Mouse (Mus musculus) heart, embryonic 16.5 days (tissue): ENCODE measurements around the gene Vps39. TPM values are rescaled to one million over a fixed set of nuclear protein-coding genes. Genes with fewer than 3 reads are reported as not detected.

Experiments used
- ATAC-seq: fragments of 200-750 bp; cut with Nextera tagmentation; replicated peaks from 2 replicates; pipeline ENCODE4 v1.8.0; 2017; ENCODE audit warnings: moderate number of reproducible peaks; ENCODE audit not compliant: insufficient read depth, low FRiP score; ENCODE audit errors: extremely low read depth
- H3K27ac ChIP-seq: fragments of 300-500 bp; sonication (generic); 2 replicates; pipeline ENCODE4 v1.5.1; 2014; ENCODE audit warnings: mild to moderate bottlenecking, low read length, control low read depth, moderate library complexity
- H3K27me3 ChIP-seq: fragments of 300-500 bp; sonication (generic); 2 replicates; pipeline ENCODE4 v1.6.1; 2014; ENCODE audit warnings: low read length, mixed read lengths; ENCODE audit not compliant: control insufficient read depth, insufficient read depth
- H3K36me3 ChIP-seq: fragments of 300-500 bp; sonication (generic); 2 replicates; pipeline ENCODE4 v1.6.1; 2014; ENCODE audit not compliant: control insufficient read depth, insufficient read depth
- H3K4me1 ChIP-seq: fragments of 300-500 bp; sonication (generic); 2 replicates; pipeline ENCODE4 v1.6.1; 2014; ENCODE audit warnings: low read length, mixed read lengths; ENCODE audit not compliant: control insufficient read depth, insufficient read depth
- H3K4me2 ChIP-seq: fragments of 300-500 bp; sonication (generic); 2 replicates; pipeline ENCODE4 v1.6.1; 2014; ENCODE audit warnings: low read depth, mild to moderate bottlenecking, control low read depth, low read length
- H3K4me3 ChIP-seq: fragments of 300-500 bp; sonication (generic); 2 replicates; pipeline ENCODE4 v1.5.1; 2014; ENCODE audit warnings: mild to moderate bottlenecking, control low read depth, low read length
- H3K9ac ChIP-seq: fragments of 300-500 bp; sonication (generic); 2 replicates; pipeline ENCODE4 v1.6.1; 2014; ENCODE audit warnings: low read length, control low read depth
- H3K9me3 ChIP-seq: fragments of 300-500 bp; sonication (generic); replicated peaks from 2 replicates; pipeline ENCODE4 v1.6.1; 2016; ENCODE audit warnings: low read length; ENCODE audit not compliant: control insufficient read depth
- WGBS: fragments of 180-500 bp; shearing (Covaris S2); extraction: QIAGEN DNeasy Blood & Tissue Kit; methylation state at CpG from one replicate; pipeline ENCODE4 v1.1.7; 2014; 5-methylcytosine and 5-hydroxymethylcytosine counted together
- polyA plus RNA-seq: library from polyadenylated mRNA; unstranded; fragments of >200 nt; fragmentation: Nextera tagmentation; extraction: Ambion mirVana; gene quantifications from 2 replicates; pipeline ENCODE4 v1.2.1, GENCODE M21; 2015

Gene Vps39
- polyA plus RNA-seq, 1 experiment from 2014 or later = 19.9 TPM

DNA sequence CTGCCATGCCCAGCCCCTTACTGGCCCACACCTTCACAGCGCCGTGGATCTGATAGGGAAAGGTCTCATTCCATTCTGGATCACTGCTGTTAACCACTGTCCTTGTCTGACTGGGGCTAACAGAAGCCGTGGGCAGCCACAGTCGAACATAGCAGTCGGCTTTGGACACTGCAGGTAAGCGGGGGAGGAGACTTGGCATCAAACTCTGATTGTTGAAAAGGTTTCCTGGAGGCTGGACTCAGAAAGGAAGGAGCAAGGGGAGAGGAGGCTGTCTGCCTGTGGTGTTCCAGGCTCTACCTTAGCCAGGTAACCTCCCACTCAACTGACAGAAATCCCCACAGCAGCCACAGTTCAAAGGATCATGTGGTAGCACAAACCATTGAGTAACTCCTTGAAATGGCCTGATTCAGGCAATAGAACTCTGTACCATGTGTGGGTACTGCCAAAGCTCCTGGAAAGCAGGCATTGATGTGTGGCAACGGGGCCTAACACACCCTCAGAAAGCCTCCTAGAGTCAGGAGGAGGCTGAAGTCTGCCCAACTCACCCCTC, 40.6 kb downstream of the Vps39 start:
- Histone ChIP-seq H3K36me3 (peaks cover 8% of the 10 kb centered on the region), H3K4me3 (no peak overlapping the region), H3K9me3 (no peaks in the 10 kb centered on the region), H3K4me1 (no peaks in the 10 kb centered on the region), H3K9ac (no peak overlapping the region), H3K4me2 (no peak overlapping the region), H3K27ac (no peak overlapping the region), H3K27me3 (no peaks in the 10 kb centered on the region)
- WGBS = 78% methylated on average over 7 of the region's 7 CpGs
- no peak for ATAC-seq

DNA sequence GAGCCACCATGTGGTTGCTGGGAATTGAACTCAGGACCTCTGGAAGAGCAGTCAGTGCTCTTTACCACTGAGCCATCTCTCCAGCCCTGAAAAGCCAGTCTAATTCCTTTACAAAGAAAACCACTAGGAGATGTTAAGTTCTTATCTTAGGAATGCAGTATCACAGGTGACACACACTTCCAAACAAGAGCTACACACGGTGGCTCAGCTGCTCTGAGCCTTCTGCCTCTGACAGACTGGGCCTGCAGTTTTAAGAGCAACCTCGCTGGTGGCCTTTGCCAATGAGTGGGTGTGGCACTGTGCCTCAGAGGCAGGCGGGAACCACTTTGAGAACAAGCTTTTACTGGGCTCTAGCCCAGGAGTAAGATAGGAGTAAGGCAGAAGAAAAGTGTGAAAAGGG, 48.8 kb downstream of the Vps39 start:
- Histone ChIP-seq H3K9ac (no peak overlapping the region), H3K4me2 (no peak overlapping the region), H3K36me3 (no peaks in the 10 kb centered on the region), H3K4me3 (no peak overlapping the region), H3K27me3 (no peaks in the 10 kb centered on the region), H3K27ac (no peak overlapping the region), H3K4me1 (0 out of 2 replicates have a peak, but pooled peaks cover 2% of the 10 kb centered on the region), H3K9me3 (peaks cover 2% of the 10 kb centered on the region; the same call in 1 of the 2 replicates)
- 6% methylated on average over 3 of the region's 3 CpGs for WGBS
- ATAC-seq = no peak

DNA sequence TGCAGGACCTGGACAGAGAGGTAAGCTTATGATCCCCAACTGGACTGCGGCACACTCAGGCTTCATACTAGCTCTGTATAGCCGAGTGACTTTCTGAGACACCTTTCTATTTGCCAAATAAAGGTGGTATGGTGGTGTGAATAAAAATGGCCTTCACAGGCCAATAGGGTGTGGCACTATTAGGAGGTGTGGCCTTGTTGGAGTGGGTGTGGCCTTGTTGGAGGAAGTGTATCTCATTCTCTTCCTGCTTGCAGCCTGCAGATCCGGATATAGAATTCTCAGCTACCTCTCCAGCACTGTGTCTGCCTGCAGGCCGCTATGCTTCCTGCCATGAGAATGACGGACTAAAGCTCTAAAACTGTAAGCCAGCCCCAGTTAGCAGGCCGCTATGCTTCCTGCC, 51.9 kb downstream of the Vps39 start:
- Histone ChIP-seq H3K27ac (no peak overlapping the region), H3K4me2 (no peak overlapping the region), H3K4me3 (no peak overlapping the region), H3K9me3 (peaks cover 2% of the 10 kb centered on the region; the same call in 1 of the 2 replicates), H3K9ac (no peak overlapping the region), H3K27me3 (no peaks in the 10 kb centered on the region), H3K36me3 (no peaks in the 10 kb centered on the region), H3K4me1 (0 out of 2 replicates have a peak, but pooled peaks cover 2% of the 10 kb centered on the region)
- 90% methylated on average over 6 of the region's 6 CpGs for WGBS
- no peak for ATAC-seq

DNA sequence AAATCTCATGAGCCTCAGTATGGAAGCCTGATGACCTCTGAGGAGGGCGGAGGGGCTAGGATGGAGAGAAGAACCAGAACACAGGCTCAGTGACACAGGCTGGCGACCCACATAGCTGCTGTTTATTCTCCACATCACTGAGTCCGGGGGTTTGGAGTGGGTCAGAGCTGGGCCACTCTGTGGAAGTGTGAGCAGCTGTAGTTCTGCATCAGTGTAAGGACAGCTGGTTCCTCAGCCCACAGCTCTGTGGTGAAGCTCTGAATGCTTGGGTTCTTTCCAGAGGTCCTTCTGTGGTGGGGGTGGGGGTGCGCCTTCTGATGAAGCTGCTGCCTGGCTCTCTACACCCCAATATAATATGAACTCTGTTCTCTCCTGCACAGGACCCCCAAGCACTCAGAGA, 53.1 kb downstream of the Vps39 start:
- Histone ChIP-seq H3K4me2 (no peak overlapping the region), H3K9me3 (peaks cover 2% of the 10 kb centered on the region; the same call in 1 of the 2 replicates), H3K4me1 (0 out of 2 replicates have a peak, but pooled peaks cover 2% of the 10 kb centered on the region), H3K4me3 (no peak overlapping the region), H3K9ac (no peak overlapping the region), H3K27ac (no peak overlapping the region), H3K27me3 (no peaks in the 10 kb centered on the region), H3K36me3 (no peaks in the 10 kb centered on the region)
- WGBS = 68% methylated on average over 4 of the region's 4 CpGs
- no peak for ATAC-seq

DNA sequence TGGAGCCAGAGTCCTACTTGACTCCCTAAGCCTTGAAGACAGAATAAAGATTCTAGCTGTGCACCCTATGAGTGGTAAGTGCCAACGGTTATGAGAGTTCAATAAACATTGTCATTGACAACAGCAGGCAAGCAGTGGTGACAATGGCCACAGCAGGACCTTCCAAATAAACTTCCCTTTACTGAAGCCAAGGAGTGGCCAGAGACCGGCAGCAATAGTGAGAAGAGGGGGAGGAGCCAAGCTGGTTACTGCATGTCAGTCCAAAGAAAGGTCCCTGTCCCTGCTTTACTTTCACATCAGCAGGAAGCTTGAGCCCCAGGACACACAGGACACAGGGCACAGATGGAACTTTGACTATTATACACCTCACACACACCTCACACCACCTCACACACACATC, 56.8 kb downstream of the Vps39 start:
- Histone ChIP-seq H3K4me3 (no peak overlapping the region), H3K9me3 (peaks cover under 1% of the 10 kb centered on the region; the same call in 1 of the 2 replicates), H3K9ac (no peak overlapping the region), H3K27ac (no peak overlapping the region), H3K4me1 (no peaks in the 10 kb centered on the region), H3K27me3 (no peaks in the 10 kb centered on the region), H3K4me2 (no peak overlapping the region), H3K36me3 (no peaks in the 10 kb centered on the region)
- WGBS = 20% methylated on average over 2 of the region's 2 CpGs
- ATAC-seq = no peak

DNA sequence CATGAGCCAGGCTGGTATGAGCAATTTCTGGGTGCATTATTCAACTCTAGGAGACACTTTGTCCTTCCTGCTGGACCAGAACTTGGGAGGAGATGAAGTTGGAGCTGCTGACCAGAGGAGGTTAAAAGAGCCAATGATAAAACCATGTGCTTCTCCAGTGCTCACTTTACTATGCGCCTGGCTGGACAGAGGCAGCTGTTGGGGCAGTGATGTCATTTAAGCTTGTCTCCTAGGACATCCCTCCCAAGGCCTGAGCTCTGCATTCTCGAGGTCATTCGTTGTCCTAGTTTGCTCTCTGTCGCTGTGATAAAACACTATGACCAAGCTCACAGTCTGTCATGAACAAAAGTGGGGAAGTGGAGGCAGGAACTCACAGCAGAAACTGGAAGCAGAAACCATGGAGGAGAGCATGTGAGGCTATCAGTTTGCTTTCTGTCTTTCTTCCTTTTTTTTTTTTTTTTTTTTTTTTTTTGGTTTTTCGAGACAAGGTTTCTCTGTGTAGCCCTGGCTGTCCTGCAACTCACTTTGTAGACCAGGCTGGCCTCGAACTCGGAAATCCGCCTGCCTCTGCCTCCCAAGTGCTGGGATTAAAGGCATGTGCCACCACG, 61.4 kb downstream of the Vps39 start:
- no peaks in the 10 kb centered on the region for H3K36me3 ChIP-seq
- H3K4me3 ChIP-seq = no peak overlapping the region
- no peak overlapping the region for H3K27ac ChIP-seq
- no peaks in the 10 kb centered on the region for H3K4me1 ChIP-seq
- H3K9me3 ChIP-seq = no peaks in the 10 kb centered on the region
- WGBS = 77% methylated on average over 8 of the region's 9 CpGs
- H3K4me2 ChIP-seq = no peak overlapping the region
- H3K27me3 ChIP-seq = no peaks in the 10 kb centered on the region
- ATAC-seq = no peak
- H3K9ac ChIP-seq = no peak overlapping the region

DNA sequence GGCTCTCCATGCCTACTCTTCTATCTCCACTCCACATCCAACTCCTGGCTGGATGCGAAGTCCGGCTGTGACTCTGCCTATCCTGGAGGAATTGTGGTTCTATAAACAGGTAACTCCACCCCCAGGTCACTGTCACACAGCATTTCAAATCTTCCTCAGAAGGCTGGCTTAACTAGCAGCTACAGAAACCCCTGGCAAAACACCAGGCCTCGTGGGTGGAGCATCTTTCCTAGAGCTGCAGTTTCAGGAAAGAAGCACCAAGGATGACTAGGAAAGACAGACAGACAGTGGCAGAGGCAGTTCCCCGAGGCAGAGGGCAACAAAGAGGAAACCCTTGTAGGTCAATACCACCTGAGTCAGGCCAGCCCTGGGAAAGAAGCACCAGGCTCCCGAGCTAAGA, 63.9 kb downstream of the Vps39 start, which contains the start of gene Pla2g4d:
Gene Pla2g4d, minus strand, starts transcription at position 203 of the 400 bp plus-strand sequence.
- no peak within 1 kb of the TSS for H3K9ac ChIP-seq
- H3K36me3 ChIP-seq = no peaks in the 10 kb centered on the region
- H3K27me3 ChIP-seq = no peaks in the 10 kb centered on the region
- H3K4me3 ChIP-seq = no peak within 1 kb of the TSS
- H3K27ac ChIP-seq = no peak within 1 kb of the TSS
- ATAC-seq = no peak
- H3K4me2 ChIP-seq = no peak within 1 kb of the TSS
- no peaks in the 10 kb centered on the region for H3K4me1 ChIP-seq
- H3K9me3 ChIP-seq = no peaks in the 10 kb centered on the region
- 59% methylated on average over 5 of the region's 5 CpGs for WGBS

DNA sequence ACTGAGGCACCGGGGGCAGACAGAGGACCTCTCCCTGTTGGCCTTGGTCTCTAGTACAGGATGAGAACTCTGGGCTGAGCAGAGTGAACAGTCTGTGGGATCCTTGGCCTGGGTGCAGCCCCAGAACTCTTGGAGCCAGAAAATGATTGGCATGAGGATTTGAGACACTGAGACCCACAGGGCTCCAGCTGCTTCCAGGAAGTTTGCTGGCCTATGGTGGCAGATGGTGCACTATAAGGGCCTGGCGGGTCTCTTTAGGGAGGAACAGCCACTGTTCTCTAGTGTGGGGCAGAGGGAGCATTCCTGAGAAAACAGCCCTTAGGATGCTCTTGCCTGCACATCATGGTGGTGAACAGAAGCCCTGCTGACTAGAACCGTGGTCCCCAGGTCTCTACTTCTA, 64.5 kb downstream of the Vps39 start:
- Histone ChIP-seq H3K27ac (no peak overlapping the region), H3K4me1 (no peaks in the 10 kb centered on the region), H3K36me3 (no peaks in the 10 kb centered on the region), H3K27me3 (no peaks in the 10 kb centered on the region), H3K9ac (no peak overlapping the region), H3K4me2 (no peak overlapping the region), H3K9me3 (no peaks in the 10 kb centered on the region), H3K4me3 (no peak overlapping the region)
- 77% methylated on average over 3 of the region's 3 CpGs for WGBS
- no peak for ATAC-seq

DNA sequence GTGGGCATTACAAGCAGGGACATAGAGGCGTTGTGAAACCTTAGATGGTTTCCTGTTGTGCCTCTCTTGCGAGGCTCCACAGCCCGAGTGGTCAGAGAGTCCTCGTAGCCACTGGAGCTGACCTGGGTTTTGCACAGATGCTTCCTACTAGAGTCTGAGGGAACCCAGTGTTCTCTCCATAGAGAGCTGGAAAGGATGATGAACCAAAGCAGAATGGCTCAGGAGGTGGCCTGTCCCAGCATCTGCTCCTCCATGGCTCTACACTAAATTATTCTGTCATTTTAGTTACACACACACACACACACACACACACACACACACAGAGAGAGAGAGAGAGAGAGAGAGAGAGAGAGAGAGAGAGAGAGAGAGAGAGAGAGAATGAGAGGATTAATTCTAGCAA, 67.3 kb downstream of the Vps39 start:
- H3K4me3 ChIP-seq = no peak overlapping the region
- no peaks in the 10 kb centered on the region for H3K9me3 ChIP-seq
- H3K27me3 ChIP-seq = no peaks in the 10 kb centered on the region
- no peak overlapping the region for H3K9ac ChIP-seq
- H3K27ac ChIP-seq = no peak overlapping the region
- ATAC-seq = no peak
- H3K36me3 ChIP-seq = no peaks in the 10 kb centered on the region
- H3K4me2 ChIP-seq = no peak overlapping the region
- no peaks in the 10 kb centered on the region for H3K4me1 ChIP-seq
- 72% methylated on average over 4 of the region's 4 CpGs for WGBS
